Mouse (Mus musculus) frontal cortex, postnatal 36 days (tissue): ENCODE results near the gene Ctsh.

Source experiments
- DNase-seq, 2 experiments: peaks; one replicate each; pipeline ENCODE4 v3.0.0; 2022; ENCODE audit warnings: low spot score in 2 of 2

The Ctsh gene

DNA sequence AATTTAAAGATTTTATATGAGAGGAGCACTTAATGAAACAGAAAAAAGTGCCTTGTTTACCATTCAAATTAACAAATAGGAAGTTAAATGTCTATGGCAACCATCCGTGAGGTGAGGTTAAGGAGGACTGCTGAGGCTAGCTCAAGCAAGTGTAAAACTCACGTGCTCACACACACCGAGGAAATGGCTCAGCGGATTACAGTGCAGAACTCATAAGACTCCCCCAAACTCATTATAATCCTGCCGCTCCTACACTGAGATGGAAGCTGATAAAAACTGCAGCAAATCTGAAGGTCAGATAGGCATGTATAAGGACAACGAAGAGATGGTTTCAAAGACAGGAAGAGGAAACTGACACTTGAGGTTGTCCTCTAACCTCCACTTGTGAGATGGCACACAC lies 55.4 kb downstream of the Ctsh start:
- no peak for DNase-seq

DNA sequence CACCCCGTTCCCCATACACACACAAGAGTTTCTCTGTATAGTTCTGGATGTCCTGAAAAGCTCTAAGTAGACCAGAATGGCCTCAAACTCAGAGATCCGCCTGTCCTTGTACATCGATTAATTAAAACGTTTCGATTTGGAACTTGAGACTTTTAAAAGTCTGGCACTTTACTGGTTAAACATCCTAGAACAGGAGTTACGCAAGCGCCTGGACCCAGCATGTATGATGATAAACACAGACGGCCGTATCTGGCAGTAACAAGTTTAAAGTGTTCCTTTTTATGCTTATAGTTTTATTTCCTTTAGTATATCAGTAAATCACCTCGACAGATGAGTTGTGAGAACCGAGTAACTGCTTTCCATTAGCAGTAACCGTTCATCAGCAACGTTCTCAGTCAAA lies 59.2 kb downstream of the Ctsh start:
- DNase-seq = no peak

DNA sequence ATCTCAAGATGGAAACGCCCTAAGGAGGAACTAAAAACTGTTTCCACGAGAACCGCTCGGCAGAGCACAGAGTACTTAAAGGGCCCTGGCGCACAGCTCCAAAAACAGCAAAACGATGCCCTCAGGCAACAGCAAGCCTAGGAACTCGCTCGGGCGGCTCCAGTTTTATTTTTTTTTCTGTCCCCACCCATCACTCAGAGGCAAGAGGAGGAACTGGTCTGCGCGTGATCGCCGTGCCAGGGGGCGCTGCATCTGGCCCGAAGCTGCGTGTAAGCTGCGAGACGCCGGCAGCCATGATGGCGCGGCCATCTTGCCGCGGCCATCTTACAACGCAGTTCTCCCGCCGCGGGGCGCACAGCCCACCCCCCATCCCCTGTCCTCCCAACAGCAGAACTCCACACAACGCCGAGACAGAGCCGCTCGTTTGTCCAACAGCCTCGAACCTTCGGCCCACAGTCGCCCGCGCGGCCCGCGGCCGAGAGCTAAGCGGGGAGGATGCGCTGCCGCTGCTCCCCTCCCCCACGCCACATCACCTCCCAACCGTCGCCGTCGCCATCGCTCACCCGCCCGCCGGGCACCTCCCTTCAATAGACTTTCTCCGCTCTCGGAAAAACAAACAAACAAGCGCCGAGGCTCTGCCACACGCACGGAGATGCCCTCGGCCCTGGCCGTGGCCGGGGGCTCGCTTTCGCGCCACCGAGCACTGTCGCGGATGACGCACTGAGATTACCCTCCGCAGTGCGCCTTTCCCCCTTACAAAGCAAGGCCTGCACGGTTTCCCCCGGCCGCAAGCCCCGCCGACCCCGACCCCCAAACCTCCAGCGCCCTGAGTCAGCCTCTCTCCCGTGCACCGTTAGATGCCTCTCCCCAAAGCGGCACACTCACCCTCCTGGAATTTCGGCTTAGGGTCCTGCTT lies 60.0 kb downstream of the Ctsh start:
- DNase-seq = peak; percentile 90 to 91

DNA sequence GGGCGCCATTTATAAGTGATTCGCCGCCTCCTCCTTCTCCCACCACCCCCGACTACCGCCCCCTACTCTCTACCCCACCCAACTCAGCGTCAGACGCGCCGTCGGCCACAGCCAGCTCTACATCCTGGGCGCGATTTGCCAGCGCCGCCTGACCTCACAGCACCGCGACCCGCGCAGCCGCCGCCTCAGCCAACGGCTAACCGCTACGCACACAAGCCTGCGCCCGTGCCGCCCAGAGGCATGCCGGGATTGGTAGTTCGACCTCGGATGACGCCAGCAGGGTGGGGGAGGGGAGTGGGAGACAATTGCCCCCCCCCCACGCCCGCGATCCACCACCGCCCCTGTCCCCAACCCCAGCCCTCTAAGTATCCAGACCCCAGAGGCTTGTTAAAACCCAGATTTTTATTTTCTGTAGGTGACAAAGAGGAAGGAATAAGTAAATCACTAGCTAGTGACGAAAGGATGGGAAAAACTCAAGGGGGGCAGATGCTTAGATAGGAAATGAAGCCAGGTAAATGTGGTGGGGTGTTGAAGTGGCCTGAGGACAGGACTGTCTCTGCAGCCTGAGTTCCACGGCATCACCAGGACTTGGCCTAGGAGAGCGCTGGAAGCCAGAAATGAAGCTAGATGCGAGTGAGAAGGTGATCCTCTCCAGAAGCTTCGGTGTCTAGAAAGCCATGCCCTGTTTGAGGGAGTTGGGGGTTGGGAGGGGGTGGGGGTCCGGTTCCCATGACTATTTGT lies 60.8 kb downstream of the Ctsh start, which contains the start of gene Morf4l1:
Gene Morf4l1, minus strand, starts transcription at position 208 of the 741 bp plus-strand sequence.
- peak; percentile 98 to 99 for DNase-seq

DNA sequence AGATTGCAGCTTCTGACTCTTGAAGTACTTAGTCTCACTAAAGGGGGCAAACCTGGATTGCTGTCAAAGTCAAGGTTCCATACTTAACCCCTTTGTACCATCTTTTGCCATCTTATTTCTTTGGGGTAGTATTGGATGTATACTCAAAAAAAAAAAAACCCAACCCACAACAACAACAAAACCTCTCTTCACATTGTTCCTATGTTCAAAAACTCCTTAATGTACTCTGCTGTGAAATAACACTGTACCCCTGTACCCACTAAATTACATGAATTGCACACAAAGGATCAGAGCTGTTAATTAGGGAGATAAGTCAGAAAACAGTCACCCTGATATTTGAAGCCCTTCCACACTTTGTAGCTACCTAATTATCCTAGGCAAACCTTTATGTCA lies 61.4 kb downstream of the Ctsh start:
- DNase-seq = no peak

DNA sequence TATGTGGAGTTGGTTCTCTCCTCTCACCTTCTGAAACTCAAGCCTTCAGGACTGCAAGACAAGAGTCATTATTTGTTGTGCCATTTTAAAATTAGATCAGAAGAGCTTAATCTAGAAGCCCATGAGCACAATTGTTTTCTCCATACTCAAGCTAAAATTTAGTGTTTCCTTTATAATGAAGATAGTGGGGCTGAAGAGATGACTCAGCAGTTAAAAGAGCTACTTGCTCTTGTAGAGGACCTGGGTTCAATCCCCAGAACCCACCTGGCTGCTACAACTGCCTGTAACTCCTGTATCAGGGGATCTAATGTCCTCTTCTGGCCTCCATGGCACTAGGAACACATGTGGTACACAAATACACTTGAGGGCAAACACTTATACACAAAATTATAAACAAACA lies 63.3 kb downstream of the Ctsh start:
- no peak for DNase-seq

DNA sequence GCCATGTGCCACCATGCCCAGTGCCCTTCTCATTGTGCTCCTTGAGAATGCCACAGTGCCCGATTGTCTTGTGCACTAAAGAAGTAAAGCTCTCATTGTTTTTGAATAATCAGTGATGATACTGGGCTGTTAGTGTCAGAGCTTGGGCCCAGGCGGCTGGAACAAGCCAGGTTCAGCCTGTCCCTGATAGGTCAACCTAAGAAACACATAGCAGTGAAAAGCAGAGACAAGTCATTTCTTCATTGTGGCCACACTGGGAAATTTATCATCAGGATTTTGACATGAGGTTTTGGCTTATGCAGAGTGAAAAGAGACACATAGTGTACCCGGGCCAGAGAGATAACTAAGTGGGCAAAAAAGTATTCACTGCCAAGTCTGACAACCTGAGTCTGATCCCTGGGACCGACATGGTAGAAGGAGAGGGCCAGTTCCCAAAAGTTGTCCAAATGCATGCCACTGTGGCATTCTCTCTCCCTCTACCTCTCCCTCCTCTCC lies 68.3 kb downstream of the Ctsh start:
- no peak for DNase-seq

DNA sequence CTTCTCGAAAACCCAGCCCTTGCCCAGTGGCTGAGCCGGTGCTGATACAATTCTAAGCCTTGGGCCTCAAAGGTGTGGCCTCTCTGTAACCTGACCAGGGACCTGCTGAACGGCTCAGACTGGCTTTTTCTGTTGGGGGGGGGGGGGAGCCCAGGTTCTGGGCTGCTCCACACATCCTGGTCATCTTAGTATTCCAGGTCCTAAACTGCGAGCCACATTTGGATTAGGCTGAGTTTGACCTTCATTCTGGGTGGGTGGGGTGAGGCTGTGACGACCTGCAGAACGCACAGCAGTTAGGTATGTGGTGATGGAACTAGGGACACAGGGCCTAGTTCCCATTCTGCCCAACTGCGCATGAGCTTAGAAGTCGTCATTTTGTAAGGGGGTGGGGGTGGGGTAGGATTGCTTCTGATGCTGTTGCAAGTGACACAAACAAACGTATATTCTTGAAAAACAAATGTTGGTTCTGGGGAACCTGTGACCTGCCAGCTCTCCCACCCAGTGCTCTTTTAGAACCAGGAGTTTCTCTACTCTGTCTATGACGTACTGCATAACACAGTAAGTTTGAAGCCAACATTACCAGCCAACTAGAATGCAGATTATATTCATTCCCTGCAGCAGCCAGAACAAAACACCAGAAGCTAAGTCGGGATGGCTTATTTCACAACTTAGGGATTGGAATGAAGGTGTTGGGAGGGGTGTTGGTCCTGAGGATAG lies 70.4 kb downstream of the Ctsh start:
- no peak for DNase-seq

DNA sequence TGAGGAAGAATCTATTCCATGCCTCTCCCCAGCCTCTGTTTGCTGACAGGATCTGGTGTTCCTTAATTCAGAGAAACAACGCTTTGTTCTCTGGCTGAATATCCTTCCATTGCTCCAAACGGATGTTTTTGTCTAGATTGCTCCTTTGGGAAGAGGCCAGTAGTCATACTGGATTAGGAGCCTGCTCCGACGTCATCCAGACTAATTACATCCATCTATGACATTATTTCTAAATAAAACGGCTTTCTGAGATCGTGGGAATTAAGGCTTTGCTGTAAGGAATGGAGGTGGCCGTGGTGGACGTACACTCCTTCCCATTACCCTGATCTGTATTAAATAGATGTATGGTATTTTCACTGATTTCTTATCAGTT lies 70.9 kb downstream of the Ctsh start:
- no peak for DNase-seq
